Mouse (Mus musculus): ENCODE data around the gene Myh3. TPM values are rescaled to one million over a fixed set of nuclear protein-coding genes. Genes with fewer than 3 reads are reported as not detected.
A peak's percentile ranks its signal among the peaks of the same experiment; 100 is the strongest.

Gene Myh3
- polyA plus RNA-seq, 1 experiment = not detected

GRCm38 (mm10) chr11:67101713-67102112 lies 23.6 kb downstream of the Myh3 start:
- Histone ChIP-seq H3K27ac (ENCODE audit: insufficient read depth, low read length) (no peak overlapping the region), H3K4me1 (ENCODE audit: control insufficient read depth, insufficient read depth, insufficient read length) (no peaks in the 10 kb centered on the region), H3K4me3 (ENCODE audit: extremely low read depth, insufficient read depth, insufficient read length) (no peak overlapping the region), H3K27me3 (ENCODE audit: control insufficient read depth, insufficient read depth, low read length) (no peaks in the 10 kb centered on the region), H3K36me3 (ENCODE audit: control insufficient read depth, insufficient read depth, low read length) (no peaks in the 10 kb centered on the region)
- 31% methylated on average over 8 of the region's 8 CpGs for WGBS
- TF ChIP-seq POLR2A (IDR thresholded peaks at IDR 0.05; ENCODE audit: low read depth, low read length) = no peak
- peak; percentile 58; the same call in 1 of the 2 replicates for TF ChIP-seq CTCF (IDR thresholded peaks at IDR 0.05; ENCODE audit: extremely low read depth, insufficient read depth, insufficient read length, insufficient replicate concordance)
- DNase-seq (ENCODE audit: low read depth in 1 of 2, low spot score in 2 of 2) = peak in 1 of 2 experiments; percentile 31

GRCm38 (mm10) chr11:67103256-67103655 lies 25.2 kb downstream of the Myh3 start:
- H3K36me3 ChIP-seq (ENCODE audit: control insufficient read depth, insufficient read depth, low read length) = no peaks in the 10 kb centered on the region
- no peaks in the 10 kb centered on the region for H3K27me3 ChIP-seq (ENCODE audit: control insufficient read depth, insufficient read depth, low read length)
- H3K27ac ChIP-seq (ENCODE audit: insufficient read depth, low read length) = no peak overlapping the region
- H3K4me1 ChIP-seq (ENCODE audit: control insufficient read depth, insufficient read depth, insufficient read length) = no peaks in the 10 kb centered on the region
- DNase-seq (ENCODE audit: low read depth in 1 of 2, low spot score in 2 of 2) = no peak
- no peak overlapping the region for H3K4me3 ChIP-seq (ENCODE audit: extremely low read depth, insufficient read depth, insufficient read length)
- 83% methylated on average over 9 of the region's 9 CpGs for WGBS
- no peak for TF ChIP-seq CTCF (IDR thresholded peaks at IDR 0.05; ENCODE audit: extremely low read depth, insufficient read depth, insufficient read length, insufficient replicate concordance)
- TF ChIP-seq POLR2A (IDR thresholded peaks at IDR 0.05; ENCODE audit: low read depth, low read length) = no peak

GRCm38 (mm10) chr11:67104242-67104641 lies 26.1 kb downstream of the Myh3 start:
- Histone ChIP-seq H3K27ac (ENCODE audit: insufficient read depth, low read length) (no peak overlapping the region), H3K4me1 (ENCODE audit: control insufficient read depth, insufficient read depth, insufficient read length) (no peaks in the 10 kb centered on the region), H3K27me3 (ENCODE audit: control insufficient read depth, insufficient read depth, low read length) (no peaks in the 10 kb centered on the region), H3K36me3 (ENCODE audit: control insufficient read depth, insufficient read depth, low read length) (no peaks in the 10 kb centered on the region), H3K4me3 (ENCODE audit: extremely low read depth, insufficient read depth, insufficient read length) (no peak overlapping the region)
- no peak for DNase-seq (ENCODE audit: low read depth in 1 of 2, low spot score in 2 of 2)
- 72% methylated on average over 1 of the region's 1 CpGs for WGBS
- TF ChIP-seq CTCF (IDR thresholded peaks at IDR 0.05; ENCODE audit: extremely low read depth, insufficient read depth, insufficient read length, insufficient replicate concordance) (no peak), POLR2A (IDR thresholded peaks at IDR 0.05; ENCODE audit: low read depth, low read length) (no peak)

- Histone ChIP-seq H3K4me3 (ENCODE audit: extremely low read depth, insufficient read depth, insufficient read length) (no peak overlapping the region), H3K4me1 (ENCODE audit: control insufficient read depth, insufficient read depth, insufficient read length) (no peaks in the 10 kb centered on the region), H3K27me3 (ENCODE audit: control insufficient read depth, insufficient read depth, low read length) (no peaks in the 10 kb centered on the region), H3K36me3 (ENCODE audit: control insufficient read depth, insufficient read depth, low read length) (no peaks in the 10 kb centered on the region), H3K27ac (ENCODE audit: insufficient read depth, low read length) (no peak overlapping the region)
- no peak for DNase-seq (ENCODE audit: low read depth in 1 of 2, low spot score in 2 of 2)
- TF ChIP-seq POLR2A (IDR thresholded peaks at IDR 0.05; ENCODE audit: low read depth, low read length) (no peak), CTCF (IDR thresholded peaks at IDR 0.05; ENCODE audit: extremely low read depth, insufficient read depth, insufficient read length, insufficient replicate concordance) (no peak)
- WGBS = 84% methylated on average over 11 of the region's 11 CpGs
These were observed 26.6 kb downstream of the Myh3 start for GRCm38 (mm10) chr11:67104714-67105113.

GRCm38 (mm10) chr11:67105689-67106088 lies 27.6 kb downstream of the Myh3 start:
- WGBS = 76% methylated on average over 4 of the region's 4 CpGs
- no peak for TF ChIP-seq CTCF (IDR thresholded peaks at IDR 0.05; ENCODE audit: extremely low read depth, insufficient read depth, insufficient read length, insufficient replicate concordance)
- no peak for TF ChIP-seq POLR2A (IDR thresholded peaks at IDR 0.05; ENCODE audit: low read depth, low read length)
- H3K27ac ChIP-seq (ENCODE audit: insufficient read depth, low read length) = no peak overlapping the region

GRCm38 (mm10) chr11:67106973-67107372 lies 28.9 kb downstream of the Myh3 start:
- DNase-seq (ENCODE audit: low read depth in 1 of 2, low spot score in 2 of 2) = no peak
- 80% methylated on average over 10 of the region's 10 CpGs for WGBS
- TF ChIP-seq CTCF (IDR thresholded peaks at IDR 0.05; ENCODE audit: extremely low read depth, insufficient read depth, insufficient read length, insufficient replicate concordance) (no peak), POLR2A (IDR thresholded peaks at IDR 0.05; ENCODE audit: low read depth, low read length) (no peak)
- Histone ChIP-seq H3K27me3 (ENCODE audit: control insufficient read depth, insufficient read depth, low read length) (no peaks in the 10 kb centered on the region), H3K27ac (ENCODE audit: insufficient read depth, low read length) (no peak overlapping the region), H3K4me3 (ENCODE audit: extremely low read depth, insufficient read depth, insufficient read length) (no peak overlapping the region), H3K4me1 (ENCODE audit: control insufficient read depth, insufficient read depth, insufficient read length) (no peaks in the 10 kb centered on the region), H3K36me3 (ENCODE audit: control insufficient read depth, insufficient read depth, low read length) (no peaks in the 10 kb centered on the region)

More at GRCm38 (mm10) chr11:67105689-67106088, 27.6 kb downstream of the Myh3 start:
- no peaks in the 10 kb centered on the region for H3K27me3 ChIP-seq (ENCODE audit: control insufficient read depth, insufficient read depth, low read length)
- H3K36me3 ChIP-seq (ENCODE audit: control insufficient read depth, insufficient read depth, low read length) = no peaks in the 10 kb centered on the region
- H3K4me1 ChIP-seq (ENCODE audit: control insufficient read depth, insufficient read depth, insufficient read length) = no peaks in the 10 kb centered on the region
- H3K4me3 ChIP-seq (ENCODE audit: extremely low read depth, insufficient read depth, insufficient read length) = no peak overlapping the region
- DNase-seq (ENCODE audit: low read depth in 1 of 2, low spot score in 2 of 2) = no peak

GRCm38 (mm10) chr11:67110168-67110948 lies 32.3 kb downstream of the Myh3 start:
- Histone ChIP-seq H3K27ac (ENCODE audit: insufficient read depth, low read length) (no peak overlapping the region), H3K36me3 (ENCODE audit: control insufficient read depth, insufficient read depth, low read length) (no peaks in the 10 kb centered on the region), H3K4me1 (ENCODE audit: control insufficient read depth, insufficient read depth, insufficient read length) (no peaks in the 10 kb centered on the region), H3K27me3 (ENCODE audit: control insufficient read depth, insufficient read depth, low read length) (no peaks in the 10 kb centered on the region), H3K4me3 (ENCODE audit: extremely low read depth, insufficient read depth, insufficient read length) (no peak overlapping the region)
- WGBS = 41% methylated on average over 5 of the region's 5 CpGs
- TF ChIP-seq CTCF (IDR thresholded peaks at IDR 0.05; ENCODE audit: extremely low read depth, insufficient read depth, insufficient read length, insufficient replicate concordance) = peak; percentile 66; the same call in 1 of the 2 replicates
- TF ChIP-seq POLR2A (IDR thresholded peaks at IDR 0.05; ENCODE audit: low read depth, low read length) = no peak
- DNase-seq (ENCODE audit: low read depth in 1 of 2, low spot score in 2 of 2) = peak in 1 of 2 experiments; percentile 40

Data from spleen, adult 2 months (tissue).